Mouse (Mus musculus) limb, embryonic 14.5 days (tissue): ENCODE data around the gene Fggy. TPM values are rescaled to one million over a fixed set of nuclear protein-coding genes. Genes with fewer than 3 reads are reported as not detected.

ENCODE experiments used
- ATAC-seq: fragments of 200-750 bp; cut with Nextera tagmentation; 2 replicates; pipeline ENCODE4 v1.8.0; 2017; ENCODE audit warnings: low read depth, moderate number of reproducible peaks, moderate TSS enrichment; ENCODE audit not compliant: low FRiP score
- DNase-seq: peaks from one replicate; pipeline ENCODE4 v3.0.0-alpha.2; 2015; ENCODE audit warnings: low spot score
- H3K27ac ChIP-seq: fragments of 300-500 bp; sonication (generic); replicated peaks from 2 replicates; pipeline ENCODE4 v1.5.1; 2014; ENCODE audit warnings: low read depth, mild to moderate bottlenecking, low read length, moderate library complexity, mixed read lengths
- H3K27me3 ChIP-seq: fragments of 300-500 bp; sonication (generic); 2 replicates; pipeline ENCODE4 v1.6.1; 2014; ENCODE audit warnings: low read length, mixed read lengths; ENCODE audit not compliant: control insufficient read depth, insufficient read depth
- H3K36me3 ChIP-seq: fragments of 300-500 bp; sonication (generic); 2 replicates; pipeline ENCODE4 v1.6.1; 2014; ENCODE audit warnings: mild to moderate bottlenecking, low read length, moderate library complexity, mixed read lengths; ENCODE audit not compliant: control insufficient read depth, insufficient read depth
- H3K4me1 ChIP-seq: fragments of 300-500 bp; sonication (generic); 2 replicates; pipeline ENCODE4 v1.6.1; 2014; ENCODE audit warnings: antibody characterized with exemption, low read length, mixed read lengths; ENCODE audit not compliant: control insufficient read depth, insufficient read depth
- H3K4me2 ChIP-seq: fragments of 300-500 bp; sonication (generic); replicated peaks from 2 replicates; pipeline ENCODE4 v1.6.1; 2014; ENCODE audit warnings: low read depth, mild to moderate bottlenecking, low read length, moderate library complexity; ENCODE audit not compliant: severe bottlenecking
- H3K4me3 ChIP-seq: fragments of 300-500 bp; sonication (generic); replicated peaks from 2 replicates; pipeline ENCODE4 v1.5.1; 2014; ENCODE audit warnings: low read length
- H3K9ac ChIP-seq: fragments of 300-500 bp; sonication (generic); 2 replicates; pipeline ENCODE4 v1.6.1; 2014; ENCODE audit warnings: mild to moderate bottlenecking, low read depth, low read length, moderate library complexity; ENCODE audit not compliant: severe bottlenecking
- H3K9me3 ChIP-seq: fragments of 300-500 bp; sonication (generic); 2 replicates; pipeline ENCODE4 v1.6.1; 2016; ENCODE audit warnings: low read length; ENCODE audit not compliant: control insufficient read depth
- POLR2A ChIP-seq: fragments of 200-500 bp; IDR thresholded peaks from 2 replicates; pipeline ENCODE4 v1.8.0; 2012; ENCODE audit warnings: inconsistent platforms, mild to moderate bottlenecking, moderate library complexity, borderline replicate concordance; ENCODE audit not compliant: insufficient read depth, insufficient read length; ENCODE audit errors: extremely low read depth
- whole genome bisulfite sequencing: fragments of 180-500 bp; shearing (Covaris S2); extraction: QIAGEN DNeasy Blood & Tissue Kit; methylation state at CpG from one replicate; pipeline ENCODE4 v1.1.7; 2014; 5-methylcytosine and 5-hydroxymethylcytosine counted together
- polyA plus RNA-seq, 2 experiments: library from polyadenylated mRNA; depleted of rRNA in 1 of 2; stranded (reverse) in 1 of 2; unstranded in 1 of 2; fragments of >200 nt; fragmentation: Nextera tagmentation in 1 of 2; extraction: Ambion mirVana in 1 of 2; gene quantifications; 2 replicates each; pipeline versions ENCODE4 v1.2.1 to v1.2.3; 2012 to 2014

The Fggy gene
- polyA plus RNA-seq, 2 experiments: 5.7 to 7.8 TPM

- no peak overlapping the region for H3K4me2 ChIP-seq
- H3K27me3 ChIP-seq: no peaks in the 10 kb centered on the region
- no peak overlapping the region for H3K9ac ChIP-seq
- 91% methylated on average over 5 of the region's 5 CpGs for WGBS
- DNase-seq (no peak), ATAC-seq (no peak)
- no peak overlapping the region for H3K4me3 ChIP-seq
- no peak overlapping the region for H3K27ac ChIP-seq
- no peaks in the 10 kb centered on the region for H3K9me3 ChIP-seq
- H3K4me1 ChIP-seq: peaks cover 13% of the 10 kb centered on the region
- no peaks in the 10 kb centered on the region for H3K36me3 ChIP-seq
- TF ChIP-seq POLR2A: no peak
Measured at GRCm38 (mm10) chr4:95680756-95681449, 123.6 kb downstream of the Fggy start.

GRCm38 (mm10) chr4:95684522-95685080 is 127.3 kb downstream of the Fggy start:
- no peaks in the 10 kb centered on the region for H3K9me3 ChIP-seq
- ATAC-seq (no peak), DNase-seq (no peak)
- 25% methylated on average over 4 of the region's 4 CpGs for WGBS
- TF ChIP-seq POLR2A: no peak
- H3K4me2 ChIP-seq: no peak overlapping the region
- H3K4me1 ChIP-seq: peaks cover 12% of the 10 kb centered on the region
- no peak overlapping the region for H3K27ac ChIP-seq
- no peaks in the 10 kb centered on the region for H3K27me3 ChIP-seq
- H3K36me3 ChIP-seq: no peaks in the 10 kb centered on the region
- no peak overlapping the region for H3K4me3 ChIP-seq
- no peak overlapping the region for H3K9ac ChIP-seq

GRCm38 (mm10) chr4:95686775-95687174 is 129.5 kb downstream of the Fggy start:
- 87% methylated on average over 2 of the region's 2 CpGs for WGBS
- no peaks in the 10 kb centered on the region for H3K9me3 ChIP-seq

GRCm38 (mm10) chr4:95687350-95687749 is 130.0 kb downstream of the Fggy start:
- DNase-seq (no peak), ATAC-seq (no peak)
- H3K27me3 ChIP-seq: no peaks in the 10 kb centered on the region
- no peak for TF ChIP-seq POLR2A
- H3K27ac ChIP-seq: no peak overlapping the region
- H3K9me3 ChIP-seq: no peaks in the 10 kb centered on the region
- WGBS: 86% methylated on average over 5 of the region's 5 CpGs
- no peak overlapping the region for H3K9ac ChIP-seq
- H3K4me3 ChIP-seq: no peak overlapping the region
- no peak overlapping the region for H3K4me2 ChIP-seq
- no peaks in the 10 kb centered on the region for H3K36me3 ChIP-seq
- H3K4me1 ChIP-seq: peaks cover 5% of the 10 kb centered on the region; the same call in 1 of the 2 replicates

More at GRCm38 (mm10) chr4:95686775-95687174, 129.5 kb downstream of the Fggy start:
- no peak for TF ChIP-seq POLR2A
- H3K4me1 ChIP-seq: peaks cover 5% of the 10 kb centered on the region; the same call in 1 of the 2 replicates
- H3K27ac ChIP-seq: no peak overlapping the region
- H3K36me3 ChIP-seq: no peaks in the 10 kb centered on the region
- H3K4me3 ChIP-seq: no peak overlapping the region
- no peak for DNase-seq
- no peak overlapping the region for H3K4me2 ChIP-seq
- no peaks in the 10 kb centered on the region for H3K27me3 ChIP-seq
- ATAC-seq: no peak
- H3K9ac ChIP-seq: no peak overlapping the region

- Histone ChIP-seq H3K4me1 (peaks cover 5% of the 10 kb centered on the region; the same call in 1 of the 2 replicates), H3K36me3 (no peaks in the 10 kb centered on the region), H3K9me3 (no peaks in the 10 kb centered on the region), H3K27ac (no peak overlapping the region), H3K4me3 (no peak overlapping the region), H3K9ac (no peak overlapping the region), H3K4me2 (no peak overlapping the region), H3K27me3 (no peaks in the 10 kb centered on the region)
- TF ChIP-seq POLR2A: no peak
- ATAC-seq (no peak), DNase-seq (no peak)
- WGBS: 88% methylated on average over 4 of the region's 4 CpGs
Measured at GRCm38 (mm10) chr4:95688159-95688558, 130.9 kb downstream of the Fggy start.
